Mouse (Mus musculus) spleen, adult 2 months (tissue): ENCODE results near the gene Erfe.

Source experiments
- CTCF ChIP-seq: fragments of 200-500 bp; IDR thresholded peaks from 2 replicates; pipeline ENCODE4 v1.5.1; 2011; ENCODE audit warnings: mild to moderate bottlenecking, inconsistent platforms; ENCODE audit not compliant: insufficient read depth, insufficient read length, insufficient replicate concordance; ENCODE audit errors: extremely low read depth
- POLR2A ChIP-seq: fragments of 200-500 bp; IDR thresholded peaks from 2 replicates; pipeline ENCODE4 v1.6.1; 2011; ENCODE audit warnings: low read depth, low read length, inconsistent platforms

- TF ChIP-seq CTCF (no peak), POLR2A (no peak)
These were observed 24.1 kb downstream of the Erfe start for GRCm38 (mm10) chr1:91390369-91390768.
